Comparison of ENCODE assay signal across 13 mouse cellular contexts in the genomic region with DNA sequence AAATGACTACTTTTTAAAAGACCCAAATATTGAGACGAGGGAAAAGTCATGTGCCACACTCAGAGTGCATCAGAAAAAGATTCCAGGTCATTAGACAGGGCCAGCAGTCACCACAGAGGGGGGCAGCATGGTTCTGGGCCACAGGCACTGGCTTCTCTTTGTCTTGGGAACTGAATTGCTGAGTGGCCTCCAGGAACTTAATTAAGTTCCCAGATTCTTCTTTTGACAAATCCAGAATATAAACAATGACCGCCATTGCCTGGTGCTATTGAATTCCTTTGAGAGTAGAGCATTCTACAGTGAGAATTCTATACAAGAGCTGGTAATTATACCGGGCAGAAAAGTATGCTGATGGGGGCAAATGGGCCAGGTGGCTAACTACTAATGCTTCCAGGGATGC.
DNase-seq lines count a peak whose midpoint lies in the region; ATAC-seq and TF ChIP-seq lines count a peak whose summit lies in the region.
"Had no signal": no experiment of that assay in that cellular context is flagged by ENCODE, and none has a peak within 500 bp of the region (broad histone marks: within the 10 kb centered on the region; RNA-seq: fewer than 3 reads in every experiment).

No protein-coding gene starts in this region.

- H3K9me3 ChIP-seq in forebrain, embryonic 13.5 days (replicated peaks): no peaks in the 10 kb centered on the region
- no peaks in the 10 kb centered on the region for H3K9me3 ChIP-seq in midbrain, embryonic 11.5 days (ENCODE audit: control insufficient read depth, low read length)
- H3K9me3 ChIP-seq: liver, embryonic 15.5 days had no signal

- peak; percentile 91 for ATAC-seq in forebrain, embryonic 13.5 days
- peak; percentile 91 for ATAC-seq in midbrain, embryonic 11.5 days (ENCODE audit: low FRiP score)

- intact Hi-C loops in gastrocnemius, adult 2 months (cut with DNase I): no loop called here

- no peak overlapping the region for H3K4me3 ChIP-seq in forebrain, embryonic 13.5 days
- no peak overlapping the region for H3K4me3 ChIP-seq in midbrain, embryonic 11.5 days (ENCODE audit: low read depth, low read length)
- H3K4me3 ChIP-seq in gastrocnemius, adult 2 months: no peak overlapping the region
- H3K4me3 ChIP-seq: left cerebral cortex, adult 2 months; liver, embryonic 15.5 days had no signal

- H3K4me1 ChIP-seq in forebrain, embryonic 13.5 days: peaks cover 12% of the 10 kb centered on the region
- no peaks in the 10 kb centered on the region for H3K4me1 ChIP-seq in midbrain, embryonic 11.5 days (ENCODE audit: control insufficient read depth, insufficient read depth, low read length)
- H3K4me1 ChIP-seq: liver, embryonic 15.5 days had no signal

- H3K27ac ChIP-seq in forebrain, embryonic 13.5 days: no peak overlapping the region; the same call in 1 of the 2 replicates
- H3K27ac ChIP-seq in midbrain, embryonic 11.5 days (ENCODE audit: low read depth, low read length): no peak overlapping the region
- no peak overlapping the region for H3K27ac ChIP-seq in gastrocnemius, adult 2 months
- H3K27ac ChIP-seq: kidney, postnatal 0 days; left cerebral cortex, adult 2 months; liver, embryonic 15.5 days had no signal

- no peak overlapping the region for H3K9ac ChIP-seq in forebrain, embryonic 13.5 days
- no peak overlapping the region for H3K9ac ChIP-seq in midbrain, embryonic 11.5 days (ENCODE audit: low read length)
- H3K9ac ChIP-seq: liver, embryonic 15.5 days had no signal

- H3K4me2 ChIP-seq in forebrain, embryonic 13.5 days: no peak overlapping the region
- no peak overlapping the region for H3K4me2 ChIP-seq in midbrain, embryonic 11.5 days
- H3K4me2 ChIP-seq: liver, embryonic 15.5 days had no signal

- no peaks in the 10 kb centered on the region for H3K36me3 ChIP-seq in forebrain, embryonic 13.5 days (ENCODE audit: poor library complexity, severe bottlenecking)
- no peaks in the 10 kb centered on the region for H3K36me3 ChIP-seq in midbrain, embryonic 11.5 days (ENCODE audit: control insufficient read depth, insufficient read depth, low read length)
- H3K36me3 ChIP-seq: liver, embryonic 15.5 days had no signal

- peak; percentile 26 for DNase-seq in brain, adult 2 months (ENCODE audit: low read depth, low spot score)
- DNase-seq in cerebellum, postnatal 10 days: peak; percentile 17 to 47
- no peak for DNase-seq in midbrain, embryonic 11.5 days (ENCODE audit: low spot score, missing footprints)
- no peak for DNase-seq in B cell, adult 2 months
- DNase-seq in gastrocnemius, adult 2 months: no peak
- no peak for DNase-seq in kidney, postnatal 10 days
- DNase-seq: adrenal gland, postnatal 36 days; gastrocnemius, postnatal 14 days; thymus, postnatal 36 days had no signal

- no peaks in the 10 kb centered on the region for H3K27me3 ChIP-seq in forebrain, embryonic 13.5 days
- H3K27me3 ChIP-seq in midbrain, embryonic 11.5 days (ENCODE audit: control insufficient read depth, insufficient read depth, low read length): no peaks in the 10 kb centered on the region
- H3K27me3 ChIP-seq: liver, embryonic 15.5 days had no signal

- no peak for TF ChIP-seq CTCF in gastrocnemius, adult 2 months (IDR thresholded peaks at IDR 0.05)

- 3% methylated on average over 3 of the region's 3 CpGs for WGBS in forebrain, embryonic 13.5 days
- 15% methylated on average over 3 of the region's 3 CpGs for WGBS in midbrain, embryonic 11.5 days

Comparison
In these comparisons a context has a peak if more than half of its experiments do, and no peak if none do; other contexts are left out.
1. DNase-seq: peak in brain, adult 2 months (single experiment) and cerebellum, postnatal 10 days (2 of 2); none in midbrain, embryonic 11.5 days (single experiment), B cell, adult 2 months (0 of 2), gastrocnemius, adult 2 months (single experiment) and kidney, postnatal 10 days (single experiment).